Mouse (Mus musculus) CH12.LX (cell line): ENCODE data around the gene Zfp423. TPM values are rescaled to one million over a fixed set of nuclear protein-coding genes. Genes with fewer than 3 reads are reported as not detected.

Experiments
- DNase-seq: peaks from one replicate; pipeline ENCODE4 v3.0.0-alpha.2; 2013; ENCODE audit errors: extremely low read depth
- H3K27ac ChIP-seq: 2 replicates; pipeline ENCODE4 v1.5.1; 2012; ENCODE audit warnings: low read depth, mild to moderate bottlenecking, control low read depth, moderate library complexity; ENCODE audit not compliant: insufficient read depth
- H3K27me3 ChIP-seq: replicated peaks from 2 replicates; pipeline ENCODE3; 2012; ENCODE audit warnings: inconsistent platforms
- H3K36me3 ChIP-seq, 2 experiments: replicated peaks in 1 of 2; 2 replicates each; pipeline versions ENCODE3 to v1.6.1; 2012; ENCODE audit warnings: inconsistent platforms in 1 of 2, low read length in 1 of 2, mild to moderate bottlenecking in 1 of 2, mixed read lengths in 1 of 2, moderate library complexity in 1 of 2; ENCODE audit not compliant: control insufficient read depth in 1 of 2, insufficient read depth in 1 of 2
- H3K4me1 ChIP-seq, 2 experiments: 2 replicates each; pipeline ENCODE4 v1.6.1; 2012; ENCODE audit warnings: inconsistent platforms in 1 of 2, moderate library complexity in 1 of 2; ENCODE audit not compliant: insufficient read depth in 2 of 2, control insufficient read depth in 1 of 2
- H3K4me2 ChIP-seq: 2 replicates; pipeline ENCODE4 v1.6.1; 2012; ENCODE audit warnings: low read depth, mild to moderate bottlenecking, control low read depth; ENCODE audit not compliant: poor library complexity, insufficient read depth, severe bottlenecking
- H3K4me3 ChIP-seq, 3 experiments: fragments of 150-350 bp in 1 of 3; sonication (generic) in 1 of 3; replicated peaks in 1 of 3; 2 replicates each; pipeline versions ENCODE3 to v1.5.1; 2011 to 2012; ENCODE audit warnings: low read depth in 2 of 3, low read length in 2 of 3, mild to moderate bottlenecking in 2 of 3, moderate library complexity in 2 of 3, control low read depth in 1 of 3, improper control_type of control experiment in 1 of 3, inconsistent platforms in 1 of 3, mixed read lengths in 1 of 3; ENCODE audit not compliant: poor library complexity in 1 of 3
- H3K79me2 ChIP-seq: replicated peaks from 2 replicates; pipeline ENCODE4 v1.6.1; 2012; ENCODE audit warnings: mild to moderate bottlenecking, moderate library complexity; ENCODE audit not compliant: control insufficient read depth, poor library complexity, insufficient read depth, severe bottlenecking; ENCODE audit errors: extremely low read depth
- H3K9ac ChIP-seq: 2 replicates; pipeline ENCODE4 v1.6.1; 2012; ENCODE audit warnings: low read depth, mild to moderate bottlenecking, control low read depth, moderate library complexity; ENCODE audit not compliant: insufficient read depth
- H3K9me3 ChIP-seq: replicated peaks from 2 replicates; pipeline ENCODE3; 2012; ENCODE audit warnings: low read length, inconsistent platforms, mixed read lengths
- BHLHE40 ChIP-seq: IDR thresholded peaks from 2 replicates; pipeline ENCODE4 v1.6.1; 2011; ENCODE audit warnings: mild to moderate bottlenecking, low read depth, low read length, improper control_type of control experiment
- CHD1 ChIP-seq: IDR thresholded peaks from 2 replicates; pipeline ENCODE4 v1.6.1; 2012; ENCODE audit warnings: low read depth, low read length, improper control_type of control experiment, inconsistent platforms
- CHD2 ChIP-seq: IDR thresholded peaks from 2 replicates; pipeline ENCODE4 v1.6.1; 2011; ENCODE audit warnings: low read length, improper control_type of control experiment
- E2F4 ChIP-seq: IDR thresholded peaks from 2 replicates; pipeline ENCODE4 v1.6.1; 2011; ENCODE audit warnings: low read depth, low read length, improper control_type of control experiment; ENCODE audit not compliant: insufficient replicate concordance
- ELF1 ChIP-seq: IDR thresholded peaks from 2 replicates; pipeline ENCODE4 v1.6.1; 2014; ENCODE audit warnings: low read depth, mild to moderate bottlenecking, inconsistent platforms, low read length, improper control_type of control experiment
- ETS1 ChIP-seq: conservative IDR thresholded peaks from 2 replicates; pipeline ENCODE4 v1.6.1; 2012; ENCODE audit warnings: low read depth, mild to moderate bottlenecking, inconsistent platforms, low read length, improper control_type of control experiment, moderate library complexity
- HCFC1 ChIP-seq: IDR thresholded peaks from 2 replicates; pipeline ENCODE4 v1.6.1; 2012; ENCODE audit warnings: low read depth, mild to moderate bottlenecking, inconsistent platforms, low read length, improper control_type of control experiment
- JUN ChIP-seq: IDR thresholded peaks from 2 replicates; pipeline ENCODE4 v1.6.1; 2011; ENCODE audit warnings: low read depth, mild to moderate bottlenecking, low read length, improper control_type of control experiment, moderate library complexity; ENCODE audit not compliant: insufficient read depth
- JUND ChIP-seq: conservative IDR thresholded peaks from 2 replicates; pipeline ENCODE4 v1.6.1; 2011; ENCODE audit warnings: low read depth, low read length, improper control_type of control experiment
- KAT2A ChIP-seq: IDR thresholded peaks from 2 replicates; pipeline ENCODE4 v1.6.1; 2012; ENCODE audit warnings: low read length, improper control_type of control experiment, inconsistent platforms; ENCODE audit not compliant: insufficient replicate concordance
- MAFK ChIP-seq: IDR thresholded peaks from 2 replicates; pipeline ENCODE4 v1.6.1; 2011; ENCODE audit warnings: low read length, improper control_type of control experiment; ENCODE audit not compliant: insufficient replicate concordance
- MAX ChIP-seq: IDR thresholded peaks from 2 replicates; pipeline ENCODE4 v1.6.1; 2011; ENCODE audit warnings: low read length, improper control_type of control experiment
- MAZ ChIP-seq: IDR thresholded peaks from 2 replicates; pipeline ENCODE4 v1.6.1; 2012; ENCODE audit warnings: low read depth, mild to moderate bottlenecking, inconsistent platforms, low read length, improper control_type of control experiment, moderate library complexity
- MYC ChIP-seq: IDR thresholded peaks from 2 replicates; pipeline ENCODE4 v1.6.1; 2011; ENCODE audit warnings: low read depth, mild to moderate bottlenecking, improper control_type of control experiment, low read length
- NELFE ChIP-seq: IDR thresholded peaks from 2 replicates; pipeline ENCODE4 v1.6.1; 2011; ENCODE audit warnings: low read depth, low read length, improper control_type of control experiment
- NRF1 ChIP-seq: IDR thresholded peaks from 2 replicates; pipeline ENCODE4 v1.6.1; 2014; ENCODE audit warnings: low read depth, mild to moderate bottlenecking, inconsistent platforms, low read length, improper control_type of control experiment, moderate library complexity
- PAX5 ChIP-seq: IDR thresholded peaks from 2 replicates; pipeline ENCODE4 v1.6.1; 2012; ENCODE audit warnings: low read length, inconsistent platforms, mixed read lengths
- POLR2A ChIP-seq: IDR thresholded peaks from 2 replicates; pipeline ENCODE4 v1.6.1; 2011; ENCODE audit warnings: low read depth, mild to moderate bottlenecking, improper control_type of control experiment, low read length
- RAD21 ChIP-seq: IDR thresholded peaks from 2 replicates; pipeline ENCODE4 v1.6.1; 2011; ENCODE audit warnings: low read depth, mild to moderate bottlenecking, low read length, improper control_type of control experiment, moderate library complexity
- RCOR1 ChIP-seq: conservative IDR thresholded peaks from 2 replicates; pipeline ENCODE4 v1.6.1; 2012; ENCODE audit warnings: low read depth, mild to moderate bottlenecking, inconsistent platforms, low read length, improper control_type of control experiment
- SIN3A ChIP-seq: IDR thresholded peaks from 2 replicates; pipeline ENCODE4 v1.6.1; 2012; ENCODE audit warnings: low read length, improper control_type of control experiment, inconsistent platforms
- SMC3 ChIP-seq: IDR thresholded peaks from 2 replicates; pipeline ENCODE4 v1.6.1; 2011; ENCODE audit warnings: low read depth, low read length, improper control_type of control experiment
- TBP ChIP-seq: conservative IDR thresholded peaks from 2 replicates; pipeline ENCODE4 v1.6.1; 2011; ENCODE audit warnings: low read depth, low read length, improper control_type of control experiment
- TCF12 ChIP-seq: IDR thresholded peaks from 2 replicates; pipeline ENCODE4 v1.6.1; 2014; ENCODE audit warnings: low read depth, mild to moderate bottlenecking, inconsistent platforms, low read length, improper control_type of control experiment
- UBTF ChIP-seq: IDR thresholded peaks from 2 replicates; pipeline ENCODE4 v1.6.1; 2012; ENCODE audit warnings: low read depth, mild to moderate bottlenecking, inconsistent platforms, low read length, improper control_type of control experiment, moderate library complexity
- USF1 ChIP-seq: IDR thresholded peaks from 2 replicates; pipeline ENCODE4 v1.6.1; 2014; ENCODE audit warnings: low read depth, mild to moderate bottlenecking, inconsistent platforms, low read length, improper control_type of control experiment
- USF2 ChIP-seq: conservative IDR thresholded peaks from 2 replicates; pipeline ENCODE4 v1.6.1; 2011; ENCODE audit warnings: low read depth, low read length, improper control_type of control experiment
- ZC3H11A ChIP-seq: IDR thresholded peaks from 2 replicates; pipeline ENCODE4 v1.6.1; 2012; ENCODE audit warnings: low read depth, mild to moderate bottlenecking, inconsistent platforms, low read length, improper control_type of control experiment
- ZKSCAN1 ChIP-seq: IDR thresholded peaks from 2 replicates; pipeline ENCODE4 v1.6.1; 2012; ENCODE audit warnings: low read depth, inconsistent platforms, low read length, improper control_type of control experiment, borderline replicate concordance
- ZNF384 ChIP-seq: IDR thresholded peaks from 2 replicates; pipeline ENCODE4 v1.6.1; 2012; ENCODE audit warnings: low read depth, low read length, improper control_type of control experiment, inconsistent platforms
- dilution Hi-C: fragments of 300-500 bp; cut with MboI; formaldehyde crosslinking; loops from 2 replicates; pipeline ENCODE4 v1.14.3; 2020; ENCODE audit warnings: low sequenced_read_pairs; ENCODE audit not compliant: extremely low pct_unique_long_range_greater_than_20kb, extremely low pct_ligation_motif_present
- in situ Hi-C: fragments of 300-500 bp; cut with MboI; formaldehyde crosslinking; loops from 3 replicates; pipeline ENCODE4 v1.14.3; 2019; ENCODE audit warnings: low sequenced_read_pairs, low pct_ligation_motif_present, low pct_unique_long_range_greater_than_20kb, mixed read lengths
- polyA plus RNA-seq: library from polyadenylated mRNA; unstranded; fragments of >175 nt; gene quantifications from 2 replicates; pipeline ENCODE4 v1.2.1, GENCODE M21; 2012; ENCODE audit warnings: low read depth; ENCODE audit not compliant: insufficient read length
- total RNA-seq, 2 experiments: library from RNA; depleted of rRNA; stranded (reverse); fragments of 300-350 nt in 1 of 2; fragments of >200 nt in 1 of 2; gene quantifications; 2 replicates each; pipeline ENCODE4 v1.2.3; 2012 to 2014

Gene Zfp423
- total and polyA plus RNA-seq, 3 experiments, result 0.25 to 2.7 (median 0.32) TPM

DNA sequence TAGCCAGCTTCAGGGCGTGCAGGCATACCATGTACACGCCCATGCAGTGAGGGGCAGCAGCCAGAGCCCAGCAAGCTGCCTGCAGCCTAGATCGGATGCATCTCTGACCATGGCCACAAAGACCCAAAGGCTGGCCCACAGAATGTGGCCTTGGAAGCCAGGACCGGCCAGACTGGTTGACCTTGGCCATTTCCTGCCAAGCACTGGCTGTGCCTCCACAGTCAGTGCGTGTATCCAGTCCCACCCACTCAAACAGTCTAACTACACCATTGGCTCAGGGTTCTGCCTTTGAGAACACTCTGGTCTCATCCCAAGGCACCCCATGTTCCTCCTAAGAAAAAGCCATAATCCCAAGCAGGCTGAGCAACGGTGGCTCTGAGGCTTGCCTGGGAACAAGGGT is 65.8 kb downstream of the Zfp423 start:
- H3K4me3 ChIP-seq, result no peak overlapping the region
- H3K4me1 ChIP-seq, result peaks cover 7 to 10% of the 10 kb centered on the region in 2 experiments; a peak in 3 of 4 replicates
- H3K9ac ChIP-seq, result no peak overlapping the region
- no peak overlapping the region for H3K4me2 ChIP-seq
- no peaks in the 10 kb centered on the region for H3K9me3 ChIP-seq
- no peak for DNase-seq
- no peaks in the 10 kb centered on the region for H3K79me2 ChIP-seq
- in situ Hi-C loops, result no loop called here
- TF ChIP-seq SMC3 (no peak), NELFE (no peak), NRF1 (no peak), HCFC1 (no peak), UBTF (no peak), SIN3A (no peak), MAFK (no peak), USF2 (no peak), KAT2A (no peak), RCOR1 (no peak), MYC (no peak), MAZ (no peak), ZNF384 (no peak), PAX5 (no peak), USF1 (no peak), JUND (no peak), ELF1 (no peak), ETS1 (no peak)
- no peak overlapping the region for H3K27ac ChIP-seq
- H3K27me3 ChIP-seq, result no peaks in the 10 kb centered on the region
- no peaks in the 10 kb centered on the region for H3K36me3 ChIP-seq
- dilution Hi-C loops, result no loop called here

DNA sequence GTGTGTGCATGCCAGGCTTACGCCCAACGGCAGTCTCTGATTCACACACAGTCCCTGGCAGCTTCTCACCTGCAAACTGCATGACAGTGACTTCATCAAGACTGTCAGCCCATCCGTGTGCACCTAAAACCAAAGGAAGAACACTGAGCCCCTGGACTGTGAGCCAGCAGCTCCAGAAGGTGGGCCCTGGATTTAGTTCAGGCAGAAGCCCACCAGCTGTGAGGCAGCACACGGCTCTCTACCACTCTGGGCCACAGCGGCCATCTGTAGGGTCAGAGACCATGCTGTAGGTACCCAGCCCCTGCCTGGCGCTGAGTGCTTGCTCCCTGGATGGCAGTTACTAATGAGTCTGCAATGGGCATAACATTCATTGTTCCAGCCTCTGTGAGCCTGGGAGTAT is 66.5 kb downstream of the Zfp423 start:
- Histone ChIP-seq H3K4me1 (peaks cover 7 to 10% of the 10 kb centered on the region in 2 experiments; a peak in 3 of 4 replicates), H3K27me3 (no peaks in the 10 kb centered on the region), H3K27ac (no peak overlapping the region), H3K4me2 (no peak overlapping the region), H3K79me2 (no peaks in the 10 kb centered on the region), H3K9me3 (no peaks in the 10 kb centered on the region), H3K36me3 (no peaks in the 10 kb centered on the region), H3K9ac (no peak overlapping the region), H3K4me3 (no peak overlapping the region)
- in situ Hi-C loops, result no loop called here
- DNase-seq, result no peak
- TF ChIP-seq TCF12 (no peak), ETS1 (no peak), POLR2A (no peak), ZKSCAN1 (no peak), MYC (no peak), SMC3 (no peak), BHLHE40 (no peak), JUN (no peak), MAX (no peak), ZNF384 (no peak), E2F4 (no peak), CHD1 (no peak), RAD21 (no peak), MAZ (no peak), CHD2 (no peak), ZC3H11A (no peak), TBP (no peak)
- dilution Hi-C loops, result no loop called here
